Mouse (Mus musculus): ENCODE results near the gene Spata32.

Gene Spata32

GRCm38 (mm10) chr11:103173041-103173770 is 45.0 kb downstream of the Spata32 start:
- no peak for DNase-seq

DNA sequence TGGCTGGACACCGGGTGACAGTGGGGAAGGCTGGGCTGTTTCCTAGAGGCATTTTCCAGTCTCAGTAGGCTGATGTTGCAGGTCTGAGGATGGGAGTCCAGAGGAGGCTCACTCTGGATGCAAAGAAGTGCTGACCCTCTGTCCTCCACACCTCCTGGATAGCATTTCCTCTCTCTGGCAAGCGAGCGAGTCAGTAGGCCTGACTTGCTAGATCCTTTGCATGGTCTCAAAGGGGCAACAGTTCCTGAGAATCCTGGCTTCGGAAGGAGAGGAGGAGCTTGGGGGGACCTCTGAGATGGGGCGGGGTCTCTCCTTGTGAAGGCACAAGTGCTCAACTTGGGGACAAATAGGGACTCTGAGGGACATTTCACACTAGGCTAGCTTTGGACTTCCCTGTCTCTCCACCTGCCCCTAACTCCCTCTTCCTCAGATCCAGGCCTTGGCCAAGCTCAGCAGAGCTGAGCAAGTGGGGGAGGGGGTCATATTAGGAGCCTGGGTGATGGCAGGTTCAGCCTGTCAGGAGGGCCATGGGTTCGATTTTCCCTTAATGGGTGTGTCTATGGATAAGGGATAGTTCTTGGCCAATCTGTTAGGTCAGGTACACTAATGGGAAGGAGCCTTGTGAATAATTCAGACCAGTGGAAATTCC is 45.7 kb downstream of the Spata32 start:
- DNase-seq, result no peak

DNA sequence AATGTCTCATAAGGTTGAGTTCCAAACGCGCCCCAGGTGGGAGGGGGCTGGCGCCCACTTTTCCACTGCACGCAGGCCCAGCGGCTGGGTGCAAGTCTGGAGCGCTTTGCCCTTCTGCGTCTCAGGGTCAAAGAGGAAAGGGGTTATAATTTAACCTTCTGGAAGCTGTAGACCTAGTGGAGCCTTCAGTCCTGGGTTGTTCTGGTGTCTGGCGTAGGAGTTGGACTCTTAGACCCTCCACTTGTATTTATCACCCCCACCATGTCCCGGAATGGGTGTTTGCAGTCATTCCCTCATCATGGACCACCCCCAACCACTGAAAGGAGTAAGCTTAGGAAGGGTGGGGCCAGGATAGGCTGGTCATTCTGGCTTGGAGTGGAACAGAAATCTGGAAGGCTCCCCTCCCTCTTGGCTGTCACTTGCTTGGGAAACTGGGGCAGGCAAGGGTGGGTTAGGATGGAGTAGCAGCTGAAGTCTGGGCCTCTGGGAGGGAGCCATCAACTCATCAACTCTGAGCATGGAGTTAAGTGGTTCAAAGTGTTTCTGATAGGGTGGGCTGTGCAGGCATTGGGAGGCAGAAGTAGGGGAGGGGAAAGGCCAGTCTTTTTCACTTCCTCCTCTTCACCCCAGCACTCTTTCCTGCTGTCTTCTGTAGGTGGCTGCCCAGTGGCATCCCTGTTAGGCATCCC is 46.4 kb downstream of the Spata32 start:
- peak in 1 of 2 experiments; percentile 27 for DNase-seq

DNA sequence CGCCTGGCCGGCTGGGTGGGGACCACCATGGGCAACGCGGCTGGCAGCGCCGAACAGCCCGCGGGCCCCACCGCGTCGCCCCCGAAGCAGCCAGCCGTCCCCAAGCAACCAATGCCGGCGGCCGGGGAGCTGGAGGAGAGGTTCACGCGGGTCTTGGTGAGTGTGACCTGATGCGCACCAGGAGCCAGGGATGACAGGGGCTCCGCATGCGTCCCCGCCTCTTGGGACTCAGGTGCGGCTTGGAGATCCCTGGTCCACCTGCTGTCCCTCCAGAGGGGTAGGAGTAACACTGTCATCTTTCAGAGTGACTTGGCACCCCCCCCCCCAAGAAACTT is 47.0 kb downstream of the Spata32 start:
- peak in 1 of 2 experiments; percentile 37 for DNase-seq

- peak; percentile 68 to 73 for DNase-seq
Measured at GRCm38 (mm10) chr11:103170494-103171285, 47.5 kb downstream of the Spata32 start, which contains the start of gene Fmnl1. Gene Fmnl1 (plus strand): TSS chr11:103171107.

GRCm38 (mm10) chr11:103170111-103170493 is 48.1 kb downstream of the Spata32 start:
- no peak for DNase-seq

GRCm38 (mm10) chr11:103169664-103170063 is 48.6 kb downstream of the Spata32 start:
- no peak for DNase-seq

DNA sequence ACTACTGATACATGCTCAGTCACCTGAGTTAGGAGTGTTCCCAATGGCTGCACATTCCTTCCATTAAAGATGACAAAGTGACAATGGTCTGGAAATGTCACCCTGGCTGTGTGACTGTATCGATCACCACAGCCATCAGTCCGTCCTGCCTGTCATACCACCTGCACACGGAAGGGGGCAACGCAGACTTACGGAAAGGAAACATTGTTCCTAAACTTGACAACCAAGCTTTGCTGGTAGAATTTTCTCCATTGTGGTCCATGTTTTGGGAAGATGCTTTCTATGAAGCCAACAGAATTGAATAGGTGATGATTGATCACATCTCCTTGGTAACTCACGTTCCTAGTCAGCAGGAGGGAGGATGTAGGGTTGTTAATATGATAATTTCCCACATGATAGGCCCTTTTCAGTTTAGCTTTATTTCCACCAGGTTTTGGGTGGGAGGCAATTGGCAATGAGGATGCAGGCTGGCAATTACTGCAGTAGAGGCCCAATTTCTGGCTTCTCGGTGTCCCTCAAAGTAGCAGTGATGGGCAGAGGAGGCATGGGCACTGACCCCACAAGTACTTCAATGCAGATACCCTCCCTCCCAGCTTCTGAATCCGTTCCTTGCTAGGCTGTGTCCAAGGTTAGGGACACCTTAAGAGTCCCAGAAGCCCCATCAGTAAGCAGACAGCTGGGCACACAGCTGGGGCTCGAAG is 49.4 kb downstream of the Spata32 start:
- DNase-seq, result peak; percentile 87 to 88

DNA sequence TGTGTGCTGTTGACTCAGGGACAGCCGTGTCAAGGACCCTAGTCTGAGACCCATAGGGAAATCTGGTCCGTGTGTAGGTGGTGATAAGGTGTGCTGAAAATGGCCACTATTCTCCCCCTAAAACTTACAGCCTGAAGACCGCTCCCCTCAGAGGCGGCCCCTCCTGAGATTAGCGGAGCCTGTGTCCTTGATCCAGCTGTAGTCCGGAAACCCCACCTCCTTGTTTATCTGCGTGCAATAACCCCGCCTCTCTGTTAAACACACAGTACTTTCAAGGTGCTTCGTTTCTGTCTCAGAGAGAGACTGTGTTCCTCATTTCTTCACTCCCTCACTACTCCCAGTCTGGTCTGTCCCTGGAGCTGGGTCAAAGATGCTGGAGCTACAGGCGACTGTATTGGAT is 53.8 kb downstream of the Spata32 start:
- no peak for DNase-seq

GRCm38 (mm10) chr11:103162132-103162531 is 56.1 kb downstream of the Spata32 start:
- DNase-seq, result peak; percentile 30 to 68

DNA sequence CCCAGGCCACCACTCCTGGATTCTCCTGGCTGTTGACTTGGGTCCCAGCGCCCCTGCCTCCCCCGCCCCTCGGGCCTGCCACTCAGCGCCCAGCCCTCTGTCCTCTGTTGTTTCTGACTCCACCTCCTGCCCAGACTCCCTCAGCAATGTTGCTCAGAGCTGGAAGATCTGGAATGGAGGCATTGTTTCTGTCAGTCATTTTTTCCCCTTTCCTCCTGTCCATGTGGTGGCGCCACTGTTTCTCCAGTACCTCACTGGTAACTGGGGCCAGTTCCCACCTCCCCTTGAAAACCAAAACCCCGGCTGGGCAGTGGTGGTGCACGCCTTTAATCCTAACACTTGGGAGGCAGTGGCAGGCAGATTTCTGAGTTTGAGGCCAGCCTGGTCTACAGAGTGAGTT is 56.8 kb downstream of the Spata32 start:
- no peak for DNase-seq

- no peak for DNase-seq
Measured at GRCm38 (mm10) chr11:103160738-103161137, 57.5 kb downstream of the Spata32 start.

DNA sequence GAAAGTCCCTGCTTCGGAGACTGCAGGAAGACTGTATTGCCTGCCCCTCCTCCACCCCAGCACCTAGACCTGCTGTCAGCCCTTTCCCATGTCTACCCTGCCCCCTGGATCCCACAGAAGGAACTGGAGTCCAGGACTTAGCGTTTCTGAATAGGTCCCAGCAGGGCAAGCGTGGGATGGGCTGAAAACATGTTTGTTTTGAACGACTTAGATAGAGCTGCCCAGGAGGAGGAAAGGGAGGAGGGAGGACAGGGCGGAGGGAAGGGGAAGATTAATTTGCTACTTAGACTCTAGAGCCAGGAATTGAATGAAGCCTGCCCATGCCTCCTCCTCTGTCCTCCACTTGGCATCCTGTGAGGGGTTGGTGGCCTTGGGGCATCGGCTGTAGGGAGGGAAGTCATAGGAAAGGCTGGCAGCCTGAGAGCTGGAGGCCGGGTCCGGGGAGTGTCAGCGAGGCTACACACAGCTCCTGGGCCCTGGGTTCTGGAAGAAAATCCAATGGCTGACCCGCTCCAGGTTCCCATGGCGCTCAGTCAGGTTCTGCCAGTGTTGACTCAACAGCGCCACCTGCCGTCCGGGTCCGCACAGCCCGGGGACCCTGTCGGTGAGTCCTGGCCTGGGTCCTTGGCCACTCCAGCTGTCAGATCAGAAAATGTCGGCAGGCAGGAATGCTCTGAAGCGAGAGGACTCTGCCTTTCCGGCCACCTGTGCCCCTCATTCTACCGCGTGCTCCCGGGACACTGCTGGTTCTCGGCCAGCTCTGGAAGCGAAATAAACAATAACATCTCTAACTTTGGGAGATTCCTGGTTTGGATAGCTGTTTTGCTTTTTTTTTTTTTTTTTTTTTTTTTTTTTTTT is 59.4 kb downstream of the Spata32 start:
- DNase-seq, result peak; percentile 99 to 100
